Mouse (Mus musculus): Measurements from ENCODE around the gene Spg11. TPM values are rescaled to one million over a fixed set of nuclear protein-coding genes. Genes with fewer than 3 reads are reported as not detected.
"Not testable (repeated sequence)": the region's sequence is repeated elsewhere in the genome, so short reads cannot be mapped to it uniquely, and the experiment has no call there.

The Spg11 gene
- polyA plus RNA-seq, 1 experiment from 2014 or later: 8.2 TPM

- not testable (repeated sequence) for H3K9me3 ChIP-seq (replicated peaks; ENCODE audit: control insufficient read depth, low read length); H3K27ac ChIP-seq (ENCODE audit: low read depth, low read length); H3K9ac ChIP-seq (ENCODE audit: low read length); ATAC-seq; H3K4me2 ChIP-seq (ENCODE audit: low read length); H3K4me3 ChIP-seq (ENCODE audit: low read depth, low read length); H3K4me1 ChIP-seq (ENCODE audit: control insufficient read depth, insufficient read depth, low read length); H3K27me3 ChIP-seq (replicated peaks; ENCODE audit: control insufficient read depth, insufficient read depth, low read length); DNase-seq (ENCODE audit: low spot score)
- WGBS: 87% methylated on average over 5 of the region's 5 CpGs
- peaks cover 73% of the 10 kb centered on the region for H3K36me3 ChIP-seq (ENCODE audit: control insufficient read depth, insufficient read depth, low read length)
Measured at GRCm38 (mm10) chr2:122097686-122098085, 20.5 kb downstream of the Spg11 start.

DNA sequence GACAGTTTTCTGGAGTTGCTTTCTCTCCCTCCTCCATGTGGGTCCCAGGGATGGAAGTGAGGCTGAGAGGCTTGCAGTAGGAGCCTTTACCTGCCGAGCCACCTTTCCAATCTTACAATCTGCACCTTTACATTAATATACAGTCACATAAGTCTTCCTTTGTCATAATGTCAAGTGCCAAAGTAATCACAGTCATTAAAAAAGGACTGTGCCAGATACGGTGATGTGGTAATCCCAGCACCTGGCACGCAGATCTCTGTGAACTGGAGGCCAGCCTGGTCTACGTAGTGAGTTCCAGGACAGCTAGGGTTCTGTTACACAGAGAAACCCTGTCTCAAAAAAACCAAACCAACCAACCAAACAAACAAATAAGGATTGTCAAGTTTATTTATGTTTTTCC is 24.3 kb downstream of the Spg11 start:
- no peak overlapping the region for H3K4me2 ChIP-seq (ENCODE audit: low read length)
- H3K4me1 ChIP-seq (ENCODE audit: control insufficient read depth, insufficient read depth, low read length): no peaks in the 10 kb centered on the region
- DNase-seq (ENCODE audit: low spot score) (no peak), ATAC-seq (no peak)
- H3K9me3 ChIP-seq (replicated peaks; ENCODE audit: control insufficient read depth, low read length): no peaks in the 10 kb centered on the region
- peaks cover 77% of the 10 kb centered on the region for H3K36me3 ChIP-seq (ENCODE audit: control insufficient read depth, insufficient read depth, low read length)
- no peak overlapping the region for H3K27ac ChIP-seq (ENCODE audit: low read depth, low read length)
- H3K4me3 ChIP-seq (ENCODE audit: low read depth, low read length): no peak overlapping the region
- WGBS: 93% methylated on average over 4 of the region's 4 CpGs
- H3K27me3 ChIP-seq (replicated peaks; ENCODE audit: control insufficient read depth, insufficient read depth, low read length): no peaks in the 10 kb centered on the region
- no peak overlapping the region for H3K9ac ChIP-seq (ENCODE audit: low read length)

- ATAC-seq: no peak
- H3K27me3 ChIP-seq (replicated peaks; ENCODE audit: control insufficient read depth, insufficient read depth, low read length): no peaks in the 10 kb centered on the region
Measured at GRCm38 (mm10) chr2:122086446-122086845, 31.7 kb downstream of the Spg11 start.

GRCm38 (mm10) chr2:122081728-122082456 is 36.3 kb downstream of the Spg11 start:
- no peaks in the 10 kb centered on the region for H3K4me1 ChIP-seq (ENCODE audit: control insufficient read depth, insufficient read depth, low read length)
- H3K4me2 ChIP-seq (ENCODE audit: low read length): no peak overlapping the region
- no peak overlapping the region for H3K4me3 ChIP-seq (ENCODE audit: low read depth, low read length)
- no peaks in the 10 kb centered on the region for H3K9me3 ChIP-seq (replicated peaks; ENCODE audit: control insufficient read depth, low read length)
- DNase-seq (ENCODE audit: low spot score): peak; percentile 66
- no peaks in the 10 kb centered on the region for H3K27me3 ChIP-seq (replicated peaks; ENCODE audit: control insufficient read depth, insufficient read depth, low read length)
- 39% methylated on average over 7 of the region's 7 CpGs for WGBS
- H3K36me3 ChIP-seq (ENCODE audit: control insufficient read depth, insufficient read depth, low read length): peaks cover 74% of the 10 kb centered on the region
- H3K27ac ChIP-seq (ENCODE audit: low read depth, low read length): no peak overlapping the region
- no peak for ATAC-seq
- no peak overlapping the region for H3K9ac ChIP-seq (ENCODE audit: low read length)

More at GRCm38 (mm10) chr2:122086446-122086845, 31.7 kb downstream of the Spg11 start:
- WGBS: 49% methylated on average over 4 of the region's 4 CpGs
- H3K4me1 ChIP-seq (ENCODE audit: control insufficient read depth, insufficient read depth, low read length): no peaks in the 10 kb centered on the region
- peak; percentile 47 for DNase-seq (ENCODE audit: low spot score)
- no peak overlapping the region for H3K4me2 ChIP-seq (ENCODE audit: low read length)
- no peak overlapping the region for H3K4me3 ChIP-seq (ENCODE audit: low read depth, low read length)
- no peaks in the 10 kb centered on the region for H3K9me3 ChIP-seq (replicated peaks; ENCODE audit: control insufficient read depth, low read length)
- H3K9ac ChIP-seq (ENCODE audit: low read length): no peak overlapping the region
- no peak overlapping the region for H3K27ac ChIP-seq (ENCODE audit: low read depth, low read length)
- H3K36me3 ChIP-seq (ENCODE audit: control insufficient read depth, insufficient read depth, low read length): peaks cover 82% of the 10 kb centered on the region

GRCm38 (mm10) chr2:122069922-122070321 is 48.3 kb downstream of the Spg11 start:
- 36% methylated on average over 5 of the region's 5 CpGs for WGBS
- H3K27me3 ChIP-seq (replicated peaks; ENCODE audit: control insufficient read depth, insufficient read depth, low read length): no peaks in the 10 kb centered on the region
- peaks cover 53% of the 10 kb centered on the region for H3K36me3 ChIP-seq (ENCODE audit: control insufficient read depth, insufficient read depth, low read length)
- peak; percentile 58 for DNase-seq (ENCODE audit: low spot score)
- no peak overlapping the region for H3K4me3 ChIP-seq (ENCODE audit: low read depth, low read length)
- ATAC-seq: no peak
- H3K9me3 ChIP-seq (replicated peaks; ENCODE audit: control insufficient read depth, low read length): no peaks in the 10 kb centered on the region
- H3K9ac ChIP-seq (ENCODE audit: low read length): no peak overlapping the region
- no peaks in the 10 kb centered on the region for H3K4me1 ChIP-seq (ENCODE audit: control insufficient read depth, insufficient read depth, low read length)
- H3K4me2 ChIP-seq (ENCODE audit: low read length): no peak overlapping the region
- no peak overlapping the region for H3K27ac ChIP-seq (ENCODE audit: low read depth, low read length)

DNA sequence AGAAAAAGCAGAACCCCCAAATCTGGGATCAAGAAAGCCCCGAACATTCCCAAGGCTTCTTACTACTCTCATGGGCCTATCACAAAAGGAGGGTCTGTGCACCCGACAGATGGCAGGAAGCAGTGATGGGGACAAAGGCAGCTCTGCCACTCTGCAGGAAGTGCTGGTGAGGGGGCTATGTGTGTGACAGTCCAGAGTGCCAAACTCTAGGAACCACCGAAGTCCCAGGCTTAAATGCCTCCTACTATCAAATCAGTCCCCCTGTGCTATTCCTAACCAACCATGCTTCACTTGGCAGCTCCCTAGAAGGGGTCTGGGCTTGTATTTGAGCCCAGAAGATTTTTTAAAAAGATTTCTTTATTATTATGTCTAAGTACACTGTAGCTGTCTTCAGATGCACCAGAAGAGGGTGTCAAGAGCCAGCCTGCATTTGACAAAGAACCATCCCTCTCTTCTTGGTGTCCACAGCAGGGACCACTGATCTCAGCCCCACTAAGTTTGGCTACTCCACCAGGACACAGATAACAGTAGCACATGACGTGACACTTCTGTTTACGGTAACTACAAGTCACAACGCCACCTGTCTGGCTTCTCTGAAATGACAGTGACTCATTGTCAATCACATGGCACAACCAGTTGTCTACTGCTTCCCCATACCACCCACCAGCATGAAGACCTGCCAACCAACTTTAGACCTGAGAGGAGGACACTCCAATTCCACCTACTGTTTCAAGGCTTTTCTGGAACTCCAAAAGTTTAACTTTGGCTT is 48.9 kb downstream of the Spg11 start:
- no peak for DNase-seq (ENCODE audit: low spot score)
- no peaks in the 10 kb centered on the region for H3K9me3 ChIP-seq (replicated peaks; ENCODE audit: control insufficient read depth, low read length)
- H3K9ac ChIP-seq (ENCODE audit: low read length): no peak overlapping the region
- no peak overlapping the region for H3K4me3 ChIP-seq (ENCODE audit: low read depth, low read length)
- no peak overlapping the region for H3K27ac ChIP-seq (ENCODE audit: low read depth, low read length)
- no peaks in the 10 kb centered on the region for H3K4me1 ChIP-seq (ENCODE audit: control insufficient read depth, insufficient read depth, low read length)
- WGBS: 86% methylated on average over 6 of the region's 6 CpGs
- no peak overlapping the region for H3K4me2 ChIP-seq (ENCODE audit: low read length)
- no peak for ATAC-seq
- H3K27me3 ChIP-seq (replicated peaks; ENCODE audit: control insufficient read depth, insufficient read depth, low read length): no peaks in the 10 kb centered on the region
- peaks cover 54% of the 10 kb centered on the region for H3K36me3 ChIP-seq (ENCODE audit: control insufficient read depth, insufficient read depth, low read length)

DNA sequence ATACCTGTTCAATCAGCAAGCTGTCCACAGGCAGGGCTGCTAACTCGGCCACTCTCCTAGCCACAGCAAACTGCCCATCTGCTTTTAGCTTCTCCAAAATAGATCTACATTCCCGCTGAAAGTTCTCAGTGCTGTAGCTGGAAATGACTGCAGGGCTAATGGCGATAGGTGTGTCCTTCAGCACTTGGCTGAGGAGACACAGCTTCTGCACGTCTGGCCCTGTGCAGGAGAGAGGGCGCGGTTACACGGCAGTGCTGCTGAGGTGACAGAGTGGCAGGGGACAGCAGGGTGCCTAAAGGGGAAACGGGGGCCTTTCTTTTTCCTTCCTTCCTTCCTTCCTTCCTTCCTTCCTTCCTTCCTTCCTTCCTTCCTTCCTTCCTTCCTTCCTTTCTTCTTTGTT is 51.9 kb downstream of the Spg11 start:
- 81% methylated on average over 8 of the region's 8 CpGs for whole genome bisulfite sequencing

DNA sequence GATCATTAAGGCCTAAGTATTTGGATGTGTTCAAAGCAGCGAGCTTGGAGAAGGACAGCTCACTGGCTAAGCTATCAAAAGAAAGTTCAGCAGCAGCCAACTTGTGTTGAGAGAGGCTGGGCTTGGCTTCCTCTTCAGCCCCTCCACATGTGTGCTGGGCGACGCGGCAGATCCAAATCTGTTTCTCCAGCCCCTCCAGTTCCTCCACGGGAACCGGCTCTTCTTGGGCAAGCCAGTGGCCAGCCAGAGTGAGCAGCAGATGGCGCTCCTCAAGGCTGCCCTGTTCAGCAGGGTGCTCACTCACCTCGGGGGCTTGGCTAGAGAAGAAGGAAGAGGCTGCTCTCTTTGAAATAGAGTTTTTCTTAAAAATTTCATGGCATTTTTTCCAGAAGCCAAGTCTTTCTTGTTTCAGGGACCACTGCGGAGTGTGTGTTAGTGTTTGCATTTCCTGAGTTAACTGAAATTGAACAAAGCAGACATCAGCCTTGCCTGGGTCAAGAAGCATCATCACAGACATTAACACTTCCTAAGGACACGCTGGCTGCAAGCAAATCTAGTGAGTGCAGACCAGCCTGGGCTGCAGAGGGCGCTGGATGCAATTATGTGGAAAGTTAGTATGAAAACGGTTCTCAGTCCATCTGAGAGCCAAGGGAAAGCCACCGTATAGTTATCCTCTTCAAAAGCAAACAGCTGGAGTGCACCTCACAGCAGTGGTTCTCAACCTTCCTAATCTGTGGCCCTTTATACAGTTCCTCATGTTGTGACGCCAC is 52.8 kb downstream of the Spg11 start:
- Histone ChIP-seq H3K4me2 (ENCODE audit: low read length) (no peak overlapping the region), H3K27ac (ENCODE audit: low read depth, low read length) (no peak overlapping the region), H3K27me3 (replicated peaks; ENCODE audit: control insufficient read depth, insufficient read depth, low read length) (no peaks in the 10 kb centered on the region), H3K36me3 (ENCODE audit: control insufficient read depth, insufficient read depth, low read length) (peaks cover 51% of the 10 kb centered on the region), H3K4me1 (ENCODE audit: control insufficient read depth, insufficient read depth, low read length) (no peaks in the 10 kb centered on the region), H3K4me3 (ENCODE audit: low read depth, low read length) (no peak overlapping the region), H3K9ac (ENCODE audit: low read length) (no peak overlapping the region), H3K9me3 (replicated peaks; ENCODE audit: control insufficient read depth, low read length) (no peaks in the 10 kb centered on the region)
- 56% methylated on average over 14 of the region's 14 CpGs for WGBS
- DNase-seq (ENCODE audit: low spot score) (peak; percentile 20), ATAC-seq (no peak)

More for the DNA sequence above, 51.9 kb downstream of the Spg11 start:
- H3K36me3 ChIP-seq (ENCODE audit: control insufficient read depth, insufficient read depth, low read length): peaks cover 53% of the 10 kb centered on the region
- DNase-seq (ENCODE audit: low spot score) (no peak), ATAC-seq (no peak)
- H3K27ac ChIP-seq (ENCODE audit: low read depth, low read length): no peak overlapping the region
- H3K9ac ChIP-seq (ENCODE audit: low read length): no peak overlapping the region
- H3K27me3 ChIP-seq (replicated peaks; ENCODE audit: control insufficient read depth, insufficient read depth, low read length): no peaks in the 10 kb centered on the region
- H3K4me3 ChIP-seq (ENCODE audit: low read depth, low read length): no peak overlapping the region
- H3K9me3 ChIP-seq (replicated peaks; ENCODE audit: control insufficient read depth, low read length): no peaks in the 10 kb centered on the region
- no peak overlapping the region for H3K4me2 ChIP-seq (ENCODE audit: low read length)
- H3K4me1 ChIP-seq (ENCODE audit: control insufficient read depth, insufficient read depth, low read length): no peaks in the 10 kb centered on the region
